Mouse (Mus musculus) cerebral cortex, adult 2 months (tissue): Measurements from ENCODE around the gene Cux1.

ENCODE experiments used
- WGBS: fragments of 180-500 bp; shearing (Covaris S2); methylation state at CpG from one replicate; pipeline ENCODE4 v1.1.7; 2018; 5-methylcytosine and 5-hydroxymethylcytosine counted together

Cux1 gene

GRCm38 (mm10) chr5:136297691-136298090 lies 269.6 kb downstream of the Cux1 start:
- 44% methylated on average over 6 of the region's 6 CpGs for WGBS

- 88% methylated on average over 4 of the region's 4 CpGs for WGBS
Observed at GRCm38 (mm10) chr5:136296911-136297310, 270.4 kb downstream of the Cux1 start.

DNA sequence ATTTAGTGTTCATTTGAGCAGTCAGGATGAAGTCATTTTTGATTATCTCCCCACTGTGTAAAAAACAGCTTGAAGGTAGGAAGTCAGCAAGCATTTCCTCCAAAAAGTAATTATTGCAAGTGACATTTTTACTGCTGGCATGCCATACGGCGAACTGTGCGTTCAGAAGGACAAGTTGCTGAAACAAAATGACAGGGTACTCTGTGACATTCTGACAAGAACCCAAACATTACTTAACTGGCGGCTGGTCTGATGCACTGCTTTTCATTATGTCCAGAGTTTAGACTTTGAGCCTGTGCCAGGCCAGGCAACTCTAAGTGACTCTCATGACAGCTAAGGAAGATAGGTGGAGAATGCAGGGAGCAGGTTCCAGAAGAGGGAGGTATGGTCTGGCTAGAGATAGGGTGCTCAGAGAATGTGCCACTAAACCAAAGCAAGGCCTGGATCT lies 274.3 kb downstream of the Cux1 start:
- WGBS = 65% methylated on average over 4 of the region's 4 CpGs

DNA sequence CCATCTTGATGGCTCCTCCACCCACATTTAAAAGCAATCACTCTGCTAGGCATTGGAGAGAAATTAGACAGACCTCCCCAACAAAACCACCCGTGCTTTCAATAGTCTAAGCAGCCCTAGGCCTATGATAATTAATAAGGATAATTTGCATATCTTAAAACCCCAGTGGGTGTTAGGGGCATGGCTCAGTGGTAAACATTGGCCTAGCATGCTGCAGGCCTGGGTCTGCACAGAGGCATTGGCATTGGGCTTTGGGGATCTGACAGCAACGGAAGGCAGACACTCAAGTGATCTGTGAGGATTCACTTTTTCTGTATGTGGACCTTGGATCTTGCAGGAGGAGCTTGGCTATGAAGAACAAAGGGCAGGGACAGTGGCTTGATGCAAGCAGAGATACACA lies 274.9 kb downstream of the Cux1 start:
- WGBS = 70% methylated on average over 2 of the region's 2 CpGs

DNA sequence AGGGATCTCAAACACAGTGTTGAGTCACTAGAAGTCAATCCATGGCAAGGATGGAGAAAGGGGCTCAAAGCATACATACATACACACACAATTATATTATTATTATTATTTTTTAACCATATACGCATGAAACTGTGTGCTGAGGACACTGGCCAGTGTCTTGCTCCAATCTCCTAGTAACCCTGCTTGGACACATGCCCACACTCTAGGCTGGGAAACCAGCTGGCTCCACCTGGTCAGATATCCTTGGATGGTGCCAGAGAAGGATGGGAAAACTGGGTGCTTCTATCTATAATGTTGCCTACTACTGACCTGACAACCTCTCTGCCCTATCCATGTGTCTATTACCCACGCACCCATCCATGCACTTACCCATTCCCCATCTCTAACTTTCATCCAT lies 275.7 kb downstream of the Cux1 start:
- 98% methylated on average over 2 of the region's 2 CpGs for WGBS

DNA sequence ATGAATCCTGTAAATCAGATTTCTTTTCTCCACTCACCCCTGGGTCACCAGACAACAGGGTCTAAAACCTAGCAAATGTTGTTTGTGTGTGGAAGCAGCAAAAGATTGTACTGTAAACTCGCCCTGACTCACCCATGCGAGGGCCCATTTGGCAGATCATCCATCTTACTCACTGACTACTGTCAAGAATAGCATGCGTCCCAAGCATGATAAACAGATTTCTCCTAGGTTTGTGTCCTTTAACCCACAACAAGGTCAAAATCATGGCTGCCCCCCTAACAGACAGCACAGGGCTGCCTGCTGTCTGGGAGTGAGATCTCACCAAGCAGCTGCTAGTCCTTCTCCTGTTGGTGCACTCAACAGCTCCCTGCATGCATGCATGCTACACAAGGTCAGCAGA lies 277.5 kb downstream of the Cux1 start:
- 79% methylated on average over 3 of the region's 3 CpGs for WGBS

DNA sequence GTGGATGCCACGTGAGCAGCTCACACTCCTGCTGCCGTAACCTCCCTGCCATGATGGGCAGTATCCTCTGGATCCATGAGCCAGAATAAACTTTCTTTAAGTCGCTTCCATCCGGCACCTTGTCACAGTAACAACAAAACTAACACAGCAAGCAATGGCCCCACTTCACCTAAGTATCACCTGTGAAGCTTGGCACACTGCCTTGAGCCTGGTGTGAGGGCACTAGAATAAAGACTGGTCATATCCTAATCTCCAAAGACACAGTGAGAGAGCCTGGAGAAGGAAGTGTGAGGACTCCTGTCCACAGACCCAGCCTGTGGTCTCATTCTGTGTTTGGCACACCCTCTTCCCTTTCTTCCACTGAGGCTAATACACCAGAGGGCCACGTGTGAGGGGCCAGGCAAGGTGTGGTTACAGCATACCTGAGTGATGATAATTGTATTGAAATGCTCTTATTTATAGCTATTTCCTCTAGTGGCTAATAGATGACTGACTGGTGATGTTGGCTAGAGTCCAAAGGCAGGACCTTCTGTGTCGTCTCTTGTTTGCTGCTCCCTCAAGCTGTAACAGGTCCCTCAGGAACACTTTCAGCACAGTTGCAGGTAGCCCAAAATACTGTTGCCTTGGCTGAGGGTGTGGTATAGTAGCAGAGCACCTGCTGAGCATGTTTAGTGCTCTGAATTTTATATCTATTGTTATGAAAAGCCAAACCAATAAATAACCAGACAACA lies 278.8 kb downstream of the Cux1 start:
- 83% methylated on average over 6 of the region's 6 CpGs for WGBS

GRCm38 (mm10) chr5:136286566-136286965 lies 280.7 kb downstream of the Cux1 start:
- WGBS = 89% methylated on average over 6 of the region's 6 CpGs

GRCm38 (mm10) chr5:136285106-136285505 lies 282.2 kb downstream of the Cux1 start:
- 52% methylated on average over 7 of the region's 7 CpGs for WGBS

- 52% methylated on average over 6 of the region's 6 CpGs for WGBS
Observed at GRCm38 (mm10) chr5:136281351-136281750, 285.9 kb downstream of the Cux1 start.

GRCm38 (mm10) chr5:136274739-136275138 lies 292.6 kb downstream of the Cux1 start:
- 95% methylated on average over 43 of the region's 43 CpGs for WGBS

- WGBS = 65% methylated on average over 4 of the region's 4 CpGs
Observed at GRCm38 (mm10) chr5:136269937-136270336, 297.4 kb downstream of the Cux1 start.

DNA sequence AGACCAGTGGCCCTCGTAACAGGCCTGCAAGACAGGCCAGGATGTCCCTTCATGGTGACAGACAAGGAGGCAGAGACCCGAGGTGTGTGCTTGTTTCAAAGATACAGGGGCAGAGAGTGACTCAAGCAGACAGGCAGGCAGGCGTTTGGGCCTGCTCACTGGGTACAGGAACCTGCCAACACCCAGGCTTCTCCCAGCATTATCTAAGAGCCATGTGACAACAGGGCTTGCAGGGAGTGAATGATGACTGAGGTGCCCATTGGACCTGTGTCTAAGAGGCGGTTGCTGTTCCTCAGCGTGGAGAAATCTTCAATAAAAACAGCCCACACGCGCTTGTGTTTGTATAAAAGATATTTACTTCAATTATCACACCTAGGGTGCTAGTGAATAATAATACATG lies 301.2 kb downstream of the Cux1 start:
- WGBS = 82% methylated on average over 7 of the region's 7 CpGs

DNA sequence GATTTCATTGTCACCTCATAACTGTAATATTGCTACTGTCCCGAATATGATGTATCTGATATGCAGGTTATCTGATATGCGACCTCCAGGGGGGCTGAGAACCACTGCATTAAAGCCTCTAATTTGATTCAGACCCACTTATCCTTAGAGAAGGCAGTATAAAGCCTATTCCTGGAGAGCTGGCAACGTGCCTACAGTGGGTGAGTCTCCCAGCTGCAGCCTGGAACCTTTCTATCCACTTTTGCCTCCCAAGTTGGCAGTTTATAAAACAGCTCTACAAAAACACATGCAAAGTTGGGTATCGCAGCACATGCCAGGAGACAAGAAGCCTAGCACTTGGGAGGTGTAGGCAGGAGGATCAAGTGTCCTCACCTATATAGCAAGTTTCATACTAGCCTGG lies 303.9 kb downstream of the Cux1 start:
- WGBS = 70% methylated on average over 4 of the region's 4 CpGs

DNA sequence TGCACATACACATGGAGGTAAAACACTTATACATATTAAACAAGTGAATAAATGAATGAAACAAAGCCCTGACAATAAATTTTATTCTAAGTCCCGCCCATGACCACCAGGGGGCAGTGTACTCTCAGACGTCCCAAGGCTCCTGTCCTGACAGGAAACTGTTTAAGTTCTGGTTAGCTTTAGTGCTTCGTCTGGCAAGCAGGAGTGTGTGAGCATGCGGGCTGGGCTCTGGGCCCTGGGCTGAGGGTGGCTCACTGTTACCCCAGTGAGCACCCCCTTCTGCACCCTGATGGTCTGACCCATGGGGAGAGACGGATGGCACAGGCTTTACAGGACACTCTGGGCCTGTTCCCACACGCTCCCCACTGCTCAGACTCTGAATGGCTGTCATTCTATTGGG lies 308.4 kb downstream of the Cux1 start:
- WGBS = 35% methylated on average over 6 of the region's 6 CpGs

DNA sequence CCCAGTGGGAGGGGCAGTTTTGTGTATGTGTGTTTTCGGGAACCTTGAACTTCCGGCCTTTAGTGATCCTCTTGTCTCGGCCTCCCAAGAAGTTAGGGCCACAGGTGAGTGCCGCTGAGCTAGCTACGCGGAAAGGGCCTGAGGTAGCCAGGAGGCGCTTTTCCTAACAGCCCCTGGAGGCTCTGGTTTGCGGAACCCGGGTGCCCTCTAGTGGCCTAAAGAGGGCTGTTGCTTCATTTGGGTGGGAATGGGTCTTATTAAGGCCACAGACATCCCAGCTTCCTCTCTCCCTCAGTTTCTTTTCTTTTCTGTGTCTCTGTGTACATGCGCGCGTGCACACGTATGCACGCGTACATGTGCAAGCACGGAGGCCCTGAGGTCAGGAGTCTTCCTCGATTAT lies 314.4 kb downstream of the Cux1 start:
- WGBS = 17% methylated on average over 17 of the region's 17 CpGs

DNA sequence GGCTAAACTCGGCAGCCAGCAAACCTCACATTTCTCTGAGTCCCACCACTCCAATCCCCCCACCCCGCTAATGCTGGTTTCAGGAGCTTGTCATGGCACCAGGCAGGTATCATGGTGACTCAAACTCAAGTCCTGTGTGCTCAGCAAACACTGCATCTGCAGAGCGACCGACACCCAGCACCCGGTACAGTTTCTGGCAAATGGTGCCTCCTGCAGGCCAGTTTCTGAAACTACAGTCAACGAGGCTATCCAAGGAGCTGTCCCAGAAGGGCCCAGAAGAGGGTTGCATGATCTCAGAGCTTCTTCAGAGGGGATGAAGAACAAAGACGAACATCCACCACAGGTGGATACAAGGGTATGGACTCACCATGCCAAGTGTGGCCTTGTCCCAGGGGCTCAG lies 316.3 kb downstream of the Cux1 start:
- 61% methylated on average over 7 of the region's 7 CpGs for WGBS

- WGBS = 83% methylated on average over 6 of the region's 6 CpGs
Observed at GRCm38 (mm10) chr5:136248441-136248840, 318.8 kb downstream of the Cux1 start.

GRCm38 (mm10) chr5:136246452-136246838 lies 320.8 kb downstream of the Cux1 start, which contains the start of gene Sh2b2:
Gene Sh2b2, minus strand, starts transcription at chr5:136246556.
- WGBS = 88% methylated on average over 2 of the region's 2 CpGs

DNA sequence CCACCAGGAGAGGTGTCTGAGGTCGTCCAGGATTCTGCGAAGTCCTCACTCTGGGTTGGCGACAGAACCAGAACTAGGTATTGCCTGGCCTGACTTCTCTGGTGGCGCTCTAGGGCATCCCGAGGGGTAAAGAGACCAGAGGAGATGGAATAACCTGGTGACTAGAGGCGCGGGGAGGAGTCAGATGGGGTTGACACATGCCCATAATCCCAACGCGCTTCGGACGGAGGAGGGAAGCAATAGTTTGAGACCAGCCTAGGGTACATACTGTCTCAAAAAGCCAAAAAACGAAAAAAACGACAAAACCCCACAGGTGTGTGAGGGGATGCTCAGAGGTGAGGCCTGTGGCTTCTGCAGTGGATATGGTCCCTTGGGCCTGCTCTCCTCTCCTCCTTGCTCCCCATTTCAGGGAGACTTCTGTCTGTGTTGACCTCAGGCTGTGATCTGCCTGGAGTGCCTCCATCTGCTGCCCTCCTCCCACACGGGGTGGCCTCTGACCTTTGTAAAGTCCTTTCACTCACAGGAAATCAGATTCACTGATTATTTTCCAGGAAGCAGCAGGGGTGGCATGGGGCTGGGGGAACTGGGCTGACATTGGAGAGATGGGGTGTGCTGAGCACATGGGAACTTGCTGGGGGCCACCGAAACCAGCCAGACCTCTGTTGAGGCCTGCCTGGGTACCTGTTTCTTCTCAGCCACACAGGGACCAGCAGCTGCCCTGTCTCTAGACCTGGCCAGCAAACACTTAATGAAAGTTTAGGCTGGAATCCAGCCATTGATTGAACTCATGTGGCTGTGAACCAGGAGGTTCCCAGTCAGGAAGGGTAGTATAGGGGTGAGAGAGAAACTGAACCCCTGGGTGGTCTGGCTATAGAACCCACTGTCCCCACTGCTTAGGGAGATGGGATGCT lies 321.5 kb downstream of the Cux1 start:
- 37% methylated on average over 15 of the region's 15 CpGs for WGBS

DNA sequence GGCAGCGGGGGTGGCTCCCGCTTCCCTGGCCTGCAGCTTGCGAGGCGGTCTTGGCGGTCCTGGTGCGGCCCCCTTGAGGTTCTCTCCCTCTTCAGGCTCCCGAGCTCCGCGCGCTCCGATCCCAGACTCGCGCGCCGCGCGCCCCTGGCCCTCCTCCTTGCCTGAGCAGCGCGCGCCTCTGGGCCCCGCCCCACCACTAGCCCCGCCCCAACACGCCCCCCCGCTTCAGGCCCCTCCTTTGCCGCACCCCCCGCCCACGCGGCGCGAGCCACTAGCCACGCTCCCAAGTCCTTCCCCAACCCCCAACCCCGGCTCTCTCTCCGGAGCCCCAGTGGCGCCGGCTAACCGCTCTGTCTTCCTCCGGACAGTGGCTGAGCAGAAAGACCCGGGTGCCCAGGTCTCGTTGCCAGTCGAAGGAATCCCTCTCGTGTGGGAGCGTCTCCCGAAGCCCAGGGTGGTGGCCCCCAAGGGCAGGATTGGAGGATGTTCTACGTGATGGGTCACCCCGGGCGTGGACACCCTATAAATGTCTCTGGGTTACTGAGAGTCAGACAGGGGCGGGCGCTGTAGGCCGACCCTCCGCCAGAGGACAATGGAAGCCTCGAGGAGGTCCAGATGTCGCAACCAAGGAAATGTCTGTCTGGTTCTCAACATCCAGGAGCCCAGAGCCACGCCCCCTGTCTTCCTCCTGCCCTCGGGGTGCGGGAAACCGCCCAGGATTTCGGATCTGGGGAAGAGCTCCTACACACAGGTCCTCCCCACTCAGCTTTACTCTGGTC lies 322.3 kb downstream of the Cux1 start:
- WGBS = 2% methylated on average over 55 of the region's 57 CpGs
